Mouse (Mus musculus) colon, adult 2 months (tissue): ENCODE data around the gene Dnaic1. TPM values are rescaled to one million over a fixed set of nuclear protein-coding genes. Genes with fewer than 3 reads are reported as not detected.

ENCODE experiments used
- polyA plus RNA-seq: library from polyadenylated mRNA; depleted of rRNA; stranded (reverse); fragments of >200 nt; gene quantifications from 2 replicates; pipeline ENCODE4 v1.2.3, GENCODE M21; 2012; rRNA removed

The Dnaic1 gene
- 10.2 and 10.7 TPM in 2 replicates for polyA plus RNA-seq

DNA sequence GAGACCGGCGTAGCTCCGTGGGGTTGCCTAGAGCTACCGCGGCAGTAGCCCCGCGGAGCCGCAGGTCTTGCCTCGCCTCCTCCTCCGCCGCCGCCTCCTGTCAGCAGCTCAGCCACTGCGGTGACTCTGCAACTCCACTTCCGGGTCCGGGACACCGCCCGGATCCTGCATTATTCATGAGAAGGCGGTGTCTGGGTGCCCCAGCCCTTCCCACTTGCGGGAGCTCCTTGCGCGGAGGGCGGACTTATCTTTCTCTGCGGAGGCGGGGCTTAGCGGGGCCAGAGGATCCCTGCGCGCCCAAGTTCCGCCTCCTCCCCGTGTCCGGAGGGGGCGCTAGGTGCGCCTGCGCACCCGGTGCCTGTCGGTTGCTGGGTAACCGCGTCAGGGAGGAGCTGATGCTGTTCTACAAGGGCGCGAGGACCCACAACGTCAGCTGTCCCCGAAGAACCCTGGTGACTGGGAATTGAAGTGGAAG is at the start of gene Dnaic1, which contains the start of gene Fam219a:
TSS of gene Dnaic1 (plus strand) at position 365 of the 475 bp plus-strand sequence.
TSS of gene Fam219a (minus strand) at position 128 of the 475 bp plus-strand sequence.

DNA sequence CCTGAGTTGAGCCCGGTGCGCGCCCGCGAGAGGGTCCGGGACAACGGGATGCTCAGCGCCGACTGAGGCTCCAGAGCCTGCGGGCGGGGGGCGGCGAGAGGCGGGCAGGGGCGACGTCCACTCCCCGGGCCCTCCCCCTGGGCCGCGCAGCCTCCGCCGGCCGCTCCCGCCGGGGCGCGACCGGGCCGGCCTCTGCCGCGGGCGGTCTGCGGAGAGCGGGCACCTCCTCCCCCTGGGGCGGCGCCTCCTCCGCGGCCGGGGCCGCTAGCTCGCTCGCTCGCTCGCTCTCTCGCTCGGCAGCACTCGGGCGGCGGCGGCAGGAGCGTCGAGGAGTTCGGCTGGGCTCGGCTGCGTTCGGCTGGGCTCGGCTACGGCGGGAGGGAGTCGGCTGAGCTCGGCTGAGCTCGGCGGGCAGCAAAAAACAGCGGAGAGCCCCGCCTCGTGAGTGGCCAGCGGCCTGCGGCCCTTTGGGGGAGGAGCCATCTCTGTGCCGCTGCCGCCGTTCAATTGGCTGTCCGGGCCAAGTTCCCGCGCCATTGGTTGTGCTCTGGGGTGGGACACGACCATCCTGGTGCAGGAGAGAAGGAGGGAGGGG is 70.4 kb downstream of the Dnaic1 start, which contains the start of gene Enho:
TSS of gene Enho (minus strand) at position 412 of the 595 bp plus-strand sequence.

Other genes starting within 250 kb of the Dnaic1 start
- 21.7 and 22.6 TPM in 2 replicates for gene Ubap1, start 220.8 kb upstream of the Dnaic1 start, polyA plus RNA-seq
- gene Kif24, start 104.9 kb upstream of the Dnaic1 start, polyA plus RNA-seq, result 1.3 and 1.6 TPM in 2 replicates
- 9.8 and 11.4 TPM in 2 replicates for gene Nudt2, start 104.6 kb upstream of the Dnaic1 start, polyA plus RNA-seq
- gene AI464131, start 66.7 kb upstream of the Dnaic1 start, polyA plus RNA-seq, result 11.0 and 12.8 TPM in 2 replicates
- gene 1110017D15Rik, start 52.4 kb upstream of the Dnaic1 start, polyA plus RNA-seq, result 0.23 TPM in 1 of 2 replicates, not detected in the other
- gene Fam219a, start 237 bp upstream of the Dnaic1 start, polyA plus RNA-seq, result 19.3 and 21.6 TPM in 2 replicates
- gene Enho, start 70.5 kb downstream of the Dnaic1 start, polyA plus RNA-seq, result 30.3 and 41.0 TPM in 2 replicates
- gene Cntfr, start 127.3 kb downstream of the Dnaic1 start, polyA plus RNA-seq, result 2.7 and 3.0 TPM in 2 replicates
- gene Il11ra1, start 130.2 kb downstream of the Dnaic1 start, polyA plus RNA-seq, result 80.8 and 101 TPM in 2 replicates
- 71.4 and 75.4 TPM in 2 replicates for gene Rpp25l, start 143.8 kb downstream of the Dnaic1 start, polyA plus RNA-seq
- 67.8 and 69.7 TPM in 2 replicates for gene Dctn3, start 153.4 kb downstream of the Dnaic1 start, polyA plus RNA-seq
- gene Arid3c, start 161.4 kb downstream of the Dnaic1 start, polyA plus RNA-seq, result not detected in 2 replicates
- gene Galt, start 185.5 kb downstream of the Dnaic1 start, polyA plus RNA-seq, result 104 and 114 TPM in 2 replicates
- 164 and 177 TPM in 2 replicates for gene Sigmar1, start 186.4 kb downstream of the Dnaic1 start, polyA plus RNA-seq
- gene Ccl27a, start 204.5 kb downstream of the Dnaic1 start, polyA plus RNA-seq, result 33.0 and 34.1 TPM in 2 replicates